Comparison of ENCODE assay signal across 20 mouse cellular contexts in the genomic region with DNA sequence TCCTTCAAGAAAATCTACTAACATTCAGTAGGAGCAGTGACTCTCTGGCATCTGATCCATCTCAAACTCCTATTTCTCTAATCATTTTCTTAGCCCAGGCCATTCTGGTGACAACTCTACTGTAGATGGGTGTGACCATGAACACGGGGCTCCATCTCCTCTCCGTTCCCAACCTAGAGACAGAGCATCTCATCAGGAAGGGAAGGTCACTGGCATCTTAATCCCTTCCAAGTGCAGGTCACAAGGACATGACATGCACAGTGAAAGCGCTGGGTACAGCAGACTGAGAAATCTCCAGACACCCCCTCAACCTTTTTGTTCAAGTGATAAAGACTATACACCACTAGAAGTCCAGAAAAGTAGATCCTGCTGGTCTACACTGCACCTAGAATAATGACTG. TPM values are rescaled to one million over a fixed set of nuclear protein-coding genes. Genes with fewer than 3 reads are reported as not detected.
DNase-seq lines count a peak whose midpoint lies in the region; ATAC-seq and TF ChIP-seq lines count a peak whose summit lies in the region.
"Had no signal": no experiment of that assay in that cellular context is flagged by ENCODE, and none has a peak within 500 bp of the region (broad histone marks: within the 10 kb centered on the region; RNA-seq: fewer than 3 reads in every experiment).

No protein-coding gene starts in this region.

- peak overlapping the region; percentile 65; the same call in 1 of the 2 replicates for H3K4me2 ChIP-seq in limb, embryonic 12.5 days
- peak overlapping the region; percentile 99 for H3K4me2 ChIP-seq in liver, embryonic 14.5 days (ENCODE audit: low read depth)
- no peak overlapping the region for H3K4me2 ChIP-seq in forebrain, embryonic 11.5 days (ENCODE audit: low read depth, low read length, severe bottlenecking)

- H3K4me3 ChIP-seq in limb, embryonic 12.5 days (replicated peaks), result no peak overlapping the region
- no peak overlapping the region for H3K4me3 ChIP-seq in limb, embryonic 10.5 days
- peak overlapping the region in 1 of 2 experiments; percentile 50; a peak in 3 of 4 replicates for H3K4me3 ChIP-seq in MEL (ENCODE audit: control insufficient read depth in 1 of 2, insufficient read depth in 1 of 2, low read depth in 2 of 2, low read length in 2 of 2)
- H3K4me3 ChIP-seq in liver, embryonic 14.5 days (ENCODE audit: insufficient read depth in 1 of 2, low read depth in 2 of 2, low read length in 2 of 2), result peak overlapping the region; percentile 60 to 82
- no peak overlapping the region for H3K4me3 ChIP-seq in forebrain, embryonic 11.5 days (ENCODE audit: low read depth, low read length)

- H3K9ac ChIP-seq in limb, embryonic 12.5 days (replicated peaks), result no peak overlapping the region
- peak overlapping the region; percentile 31; the same call in 1 of the 2 replicates for H3K9ac ChIP-seq in MEL (ENCODE audit: control insufficient read depth, low read depth, low read length, poor library complexity, severe bottlenecking)
- H3K9ac ChIP-seq in liver, embryonic 14.5 days (replicated peaks), result peak overlapping the region; percentile 92
- H3K9ac ChIP-seq in forebrain, embryonic 11.5 days (ENCODE audit: low read length), result no peak overlapping the region

- H3K36me3 ChIP-seq in limb, embryonic 12.5 days, result no peaks in the 10 kb centered on the region
- H3K36me3 ChIP-seq in limb, embryonic 10.5 days, result peaks cover 6% of the 10 kb centered on the region
- peaks cover 0 to 17% of the 10 kb centered on the region in 2 experiments; a peak in 2 of 4 replicates for H3K36me3 ChIP-seq in MEL (ENCODE audit: control insufficient read depth in 1 of 2, insufficient read depth in 2 of 2, low read length in 2 of 2)
- H3K36me3 ChIP-seq in liver, embryonic 14.5 days (replicated peaks; ENCODE audit: control insufficient read depth, insufficient read depth, low read depth), result peaks cover 8% of the 10 kb centered on the region
- H3K36me3 ChIP-seq in forebrain, embryonic 11.5 days (ENCODE audit: control insufficient read depth, insufficient read depth, low read length), result no peaks in the 10 kb centered on the region
- H3K36me3 ChIP-seq: hindbrain, embryonic 13.5 days; neural tube, embryonic 13.5 days had no signal

- H3K4me1 ChIP-seq in limb, embryonic 12.5 days (replicated peaks), result peaks cover 20% of the 10 kb centered on the region
- H3K4me1 ChIP-seq in limb, embryonic 10.5 days, result peaks cover 21% of the 10 kb centered on the region
- H3K4me1 ChIP-seq in MEL (ENCODE audit: control insufficient read depth in 1 of 2, insufficient read depth in 2 of 2, low read length in 2 of 2), result peaks cover 5 to 8% of the 10 kb centered on the region in 2 experiments
- H3K4me1 ChIP-seq in liver, embryonic 14.5 days (replicated peaks; ENCODE audit: control insufficient read depth in 2 of 2, insufficient read depth in 2 of 2, low read length in 1 of 2), result peaks cover 36 to 39% of the 10 kb centered on the region in 2 experiments
- H3K4me1 ChIP-seq in forebrain, embryonic 11.5 days (replicated peaks; ENCODE audit: control insufficient read depth, insufficient read depth, low read length), result peaks cover 5% of the 10 kb centered on the region; the same call in 1 of the 2 replicates

- H3K27me3 ChIP-seq in limb, embryonic 12.5 days, result no peaks in the 10 kb centered on the region
- no peaks in the 10 kb centered on the region for H3K27me3 ChIP-seq in limb, embryonic 10.5 days (ENCODE audit: low read depth, poor library complexity, severe bottlenecking)
- H3K27me3 ChIP-seq in MEL (ENCODE audit: control insufficient read depth in 1 of 2, insufficient read depth in 2 of 2, low read length in 2 of 2), result no peaks in the 10 kb centered on the region
- no peaks in the 10 kb centered on the region for H3K27me3 ChIP-seq in liver, embryonic 14.5 days (ENCODE audit: control insufficient read depth, insufficient read depth, low read length)
- no peaks in the 10 kb centered on the region for H3K27me3 ChIP-seq in forebrain, embryonic 11.5 days (ENCODE audit: control insufficient read depth, insufficient read depth, low read length)
- H3K27me3 ChIP-seq: hindbrain, embryonic 13.5 days; limb, embryonic 13.5 days; neural tube, embryonic 13.5 days had no signal

- ATAC-seq in limb, embryonic 12.5 days (ENCODE audit: insufficient number of reproducible peaks, insufficient read depth, low FRiP score, low TSS enrichment, low read depth), result no peak
- peak; percentile 51 for ATAC-seq in erythroblast, adult 5-6 weeks (replicated peaks; ENCODE audit: low FRiP score, poor library complexity, severe bottlenecking)
- peak; percentile 39 for ATAC-seq in liver, embryonic 14.5 days (ENCODE audit: insufficient read depth)
- no peak for ATAC-seq in forebrain, embryonic 11.5 days (replicated peaks; ENCODE audit: low FRiP score)
- ATAC-seq: lung, postnatal 0 days had no signal

- TF ChIP-seq CTCF in MEL (IDR thresholded peaks at IDR 0.05 in 2 of 3, conservative IDR thresholded peaks at IDR 0.05 in 1 of 3; ENCODE audit: control insufficient read depth in 1 of 3, insufficient read depth in 1 of 3, low read depth in 2 of 3, low read length in 3 of 3, poor library complexity in 1 of 3, severe bottlenecking in 1 of 3), result no peak
- TF ChIP-seq CTCF in liver, embryonic 14.5 days (IDR thresholded peaks at IDR 0.05; ENCODE audit: low read depth), result no peak

- WGBS in limb, embryonic 12.5 days, result 91% methylated on average over 3 of the region's 3 CpGs
- 88% methylated on average over 3 of the region's 3 CpGs for WGBS in limb, embryonic 10.5 days
- 13% methylated on average over 3 of the region's 3 CpGs for WGBS in liver, embryonic 14.5 days (ENCODE audit: insufficient replicate concordance)
- WGBS in forebrain, embryonic 11.5 days, result 93% methylated on average over 3 of the region's 3 CpGs

- TF ChIP-seq RAD21 in MEL (IDR thresholded peaks at IDR 0.05; ENCODE audit: low read depth, low read length), result no peak

- peaks cover 19% of the 10 kb centered on the region for H3K79me2 ChIP-seq in MEL (ENCODE audit: control insufficient read depth, insufficient read depth, low read length, poor library complexity)

- no peak for TF ChIP-seq EP300 in MEL (IDR thresholded peaks at IDR 0.05; ENCODE audit: low read depth in 1 of 2, low read length in 2 of 2)
- TF ChIP-seq EP300 in liver, embryonic 14.5 days (IDR thresholded peaks at IDR 0.05; ENCODE audit: low read depth), result 0 out of 2 replicates have a peak, but pooled peaks have one; percentile 23

- no peak for DNase-seq in limb, embryonic 10.5 days (ENCODE audit: low spot score)
- DNase-seq in MEL (ENCODE audit: low read depth, low spot score), result no peak
- peak in 2 of 3 experiments; percentile 45 to 64 for DNase-seq in liver, embryonic 14.5 days (ENCODE audit: low read depth in 3 of 3, low spot score in 3 of 3)
- DNase-seq in cerebellum, postnatal 4 days (ENCODE audit: low spot score in 2 of 2), result no peak
- DNase-seq in forebrain, embryonic 11.5 days (ENCODE audit: low spot score), result no peak
- no peak for DNase-seq in MN1 (ENCODE audit: low spot score)
- DNase-seq: adrenal gland, adult 2 months; cerebellum, adult 11-12 months; cerebellum, postnatal 25 days; gastrocnemius, adult 2 months; kidney, adult 18-20 months; kidney, postnatal 10 days; thymus, postnatal 25 days had no signal

- H3K27ac ChIP-seq in limb, embryonic 12.5 days, result no peak overlapping the region
- no peak overlapping the region for H3K27ac ChIP-seq in limb, embryonic 10.5 days
- peak overlapping the region; percentile 83 for H3K27ac ChIP-seq in MEL (ENCODE audit: control insufficient read depth, low read depth, low read length)
- H3K27ac ChIP-seq in liver, embryonic 14.5 days, result peak overlapping the region; percentile 99
- H3K27ac ChIP-seq in forebrain, embryonic 11.5 days (ENCODE audit: low read depth, low read length), result no peak overlapping the region
- H3K27ac ChIP-seq: hindbrain, embryonic 13.5 days; limb, embryonic 13.5 days; neural tube, embryonic 13.5 days had no signal

- no peaks in the 10 kb centered on the region for H3K9me3 ChIP-seq in limb, embryonic 12.5 days
- no peaks in the 10 kb centered on the region for H3K9me3 ChIP-seq in limb, embryonic 10.5 days (replicated peaks)
- no peaks in the 10 kb centered on the region for H3K9me3 ChIP-seq in MEL (replicated peaks; ENCODE audit: insufficient read depth, low read length)
- no peaks in the 10 kb centered on the region for H3K9me3 ChIP-seq in liver, embryonic 14.5 days (ENCODE audit: control insufficient read depth, low read length)
- H3K9me3 ChIP-seq in forebrain, embryonic 11.5 days (ENCODE audit: control insufficient read depth, low read length), result no peaks in the 10 kb centered on the region
- H3K9me3 ChIP-seq: hindbrain, embryonic 13.5 days; limb, embryonic 13.5 days; midbrain, embryonic 10.5 days; neural tube, embryonic 13.5 days had no signal

- TF ChIP-seq POLR2A in MEL (IDR thresholded peaks at IDR 0.05; ENCODE audit: control insufficient read depth in 1 of 2, insufficient read depth in 1 of 2, low read depth in 1 of 2, low read length in 2 of 2, poor library complexity in 1 of 2), result no peak

TF ChIP-seq in MEL, 35 proteins besides CTCF, POLR2A, EP300 and RAD21 (continues in another document):
- TF ChIP-seq KAT2A (conservative IDR thresholded peaks at IDR 0.05; ENCODE audit: low read depth, low read length) (no peak), MAX (IDR thresholded peaks at IDR 0.05; ENCODE audit: low read length) (no peak), RCOR1 (IDR thresholded peaks at IDR 0.05; ENCODE audit: low read depth, low read length) (no peak), ZC3H11A (IDR thresholded peaks at IDR 0.05; ENCODE audit: low read depth, low read length) (no peak), SMC3 (IDR thresholded peaks at IDR 0.05; ENCODE audit: low read depth, low read length) (no peak), MYB (IDR thresholded peaks at IDR 0.05; ENCODE audit: low read depth, low read length) (no peak), ZMIZ1 (IDR thresholded peaks at IDR 0.05; ENCODE audit: low read depth, low read length) (no peak), JUND (IDR thresholded peaks at IDR 0.05; ENCODE audit: low read depth, low read length) (no peak), NELFE (IDR thresholded peaks at IDR 0.05; ENCODE audit: low read depth, low read length) (no peak), E2F4 (IDR thresholded peaks at IDR 0.05; ENCODE audit: borderline replicate concordance, low read depth, low read length) (no peak)

RNA-seq across cellular contexts. Expression of gene Tmx1, which starts 1.4 kb away (rescaled TPM):
- 99.6 and 104 TPM in 2 replicates for polyA plus RNA-seq in limb, embryonic 12.5 days (2016; fragmentation: Nextera tagmentation; extraction: Ambion mirVana)
- polyA plus RNA-seq in limb, embryonic 10.5 days (2016; fragmentation: Nextera tagmentation; extraction: Ambion mirVana), result 100 and 114 TPM in 2 replicates
- 51.6 and 51.9 TPM in 2 replicates for total RNA-seq in MEL (2012; rRNA removed)
- 10 to 100 TPM in 1 of 2 experiments, not detected in 1; 71.6 TPM for polyA plus RNA-seq in MEL (2012; ENCODE audit: insufficient read depth in 1 of 2, insufficient read length in 2 of 2, low read depth in 1 of 2, low replicate concordance in 2 of 2, missing spikeins in 1 of 2)
- total RNA-seq in erythroblast, adult 5-6 weeks (2015; ENCODE audit: low replicate concordance), result 64.4 and 67.6 TPM in 2 replicates
- 118 and 166 TPM in 2 replicates for total RNA-seq in erythroblast, adult 5-6 weeks (2017; ENCODE audit: low replicate concordance)
- polyA plus RNA-seq in liver, embryonic 14.5 days (2012; rRNA removed), result 19.7 and 32.9 TPM in 2 replicates
- polyA plus RNA-seq in liver, embryonic 14.5 days (2014; fragmentation: Nextera tagmentation; extraction: Ambion mirVana), result 86.2 and 87.8 TPM in 2 replicates
- polyA plus RNA-seq in forebrain, embryonic 11.5 days (2014; fragmentation: Nextera tagmentation; extraction: Ambion mirVana), result 108 and 124 TPM in 2 replicates

Comparison
In these comparisons a context has a peak if more than half of its experiments do, and no peak if none do; other contexts are left out.
1. ATAC-seq: peak in erythroblast, adult 5-6 weeks (single experiment) and liver, embryonic 14.5 days (single experiment); none in limb, embryonic 12.5 days (single experiment) and forebrain, embryonic 11.5 days (single experiment).
2. H3K27ac ChIP-seq: peak in MEL (single experiment) and liver, embryonic 14.5 days (single experiment); none in limb, embryonic 12.5 days (single experiment), limb, embryonic 10.5 days (single experiment) and forebrain, embryonic 11.5 days (single experiment).
3. H3K4me3 ChIP-seq: peak in liver, embryonic 14.5 days (2 of 2); none in limb, embryonic 12.5 days (single experiment), limb, embryonic 10.5 days (single experiment) and forebrain, embryonic 11.5 days (single experiment).
4. H3K9ac ChIP-seq: peak in MEL (single experiment) and liver, embryonic 14.5 days (single experiment); none in limb, embryonic 12.5 days (single experiment) and forebrain, embryonic 11.5 days (single experiment).
5. DNase-seq: peak in liver, embryonic 14.5 days (2 of 3); none in limb, embryonic 10.5 days (single experiment), MEL (single experiment), cerebellum, postnatal 4 days (0 of 2), forebrain, embryonic 11.5 days (single experiment) and MN1 (single experiment).